Mouse (Mus musculus): ENCODE data around the gene Ifi208.

- TF ChIP-seq POLR2A (IDR thresholded peaks at IDR 0.05; ENCODE audit: borderline replicate concordance, extremely low read depth, low read depth, low read length), result no peak
- TF ChIP-seq CTCF (IDR thresholded peaks at IDR 0.05; ENCODE audit: insufficient read depth, low read length), result no peak
Measured at GRCm38 (mm10) chr1:173741656-173742055, 68.2 kb downstream of the Ifi208 start, which contains the start of gene Ifi207.
